Mouse (Mus musculus) embryonic facial prominence, embryonic 15.5 days (tissue): Measurements from ENCODE around the gene Sox6. TPM values are rescaled to one million over a fixed set of nuclear protein-coding genes. Genes with fewer than 3 reads are reported as not detected.

Experiments used
- ATAC-seq: fragments of 200-750 bp; cut with Nextera tagmentation; 2 replicates; pipeline ENCODE4 v1.8.0; 2017; ENCODE audit warnings: low read depth, moderate TSS enrichment; ENCODE audit not compliant: insufficient number of reproducible peaks, low FRiP score, low TSS enrichment
- H3K27ac ChIP-seq: fragments of 300-500 bp; sonication (generic); replicated peaks from 2 replicates; pipeline ENCODE4 v1.5.1; 2015; ENCODE audit warnings: mild to moderate bottlenecking, inconsistent platforms
- H3K27me3 ChIP-seq: fragments of 300-500 bp; sonication (generic); 2 replicates; pipeline ENCODE4 v1.6.1; 2015; ENCODE audit warnings: inconsistent platforms
- H3K36me3 ChIP-seq: fragments of 300-500 bp; sonication (generic); 2 replicates; pipeline ENCODE4 v1.6.1; 2015; ENCODE audit warnings: mild to moderate bottlenecking, inconsistent platforms
- H3K4me1 ChIP-seq: fragments of 300-500 bp; sonication (generic); 2 replicates; pipeline ENCODE4 v1.6.1; 2015; ENCODE audit warnings: inconsistent platforms
- H3K4me2 ChIP-seq: fragments of 300-500 bp; sonication (generic); replicated peaks from 2 replicates; pipeline ENCODE4 v1.6.1; 2015; ENCODE audit warnings: mild to moderate bottlenecking, inconsistent platforms
- H3K4me3 ChIP-seq: fragments of 300-500 bp; sonication (generic); replicated peaks from 2 replicates; pipeline ENCODE4 v1.5.1; 2015; ENCODE audit warnings: mild to moderate bottlenecking, inconsistent platforms
- H3K9ac ChIP-seq: fragments of 300-500 bp; sonication (generic); 2 replicates; pipeline ENCODE4 v1.6.1; 2015; ENCODE audit warnings: inconsistent platforms
- H3K9me3 ChIP-seq: fragments of 300-500 bp; sonication (generic); replicated peaks from 2 replicates; pipeline ENCODE4 v1.6.1; 2016; ENCODE audit warnings: inconsistent platforms
- WGBS: fragments of 180-500 bp; shearing (Covaris S2); methylation state at CpG from one replicate; pipeline ENCODE4 v1.1.7; 2015; 5-methylcytosine and 5-hydroxymethylcytosine counted together
- polyA plus RNA-seq: library from polyadenylated mRNA; unstranded; fragments of >200 nt; fragmentation: Nextera tagmentation; extraction: Ambion mirVana; gene quantifications from 2 replicates; pipeline ENCODE4 v1.2.1, GENCODE M21; 2015

Sox6 gene
- polyA plus RNA-seq, 1 experiment from 2014 or later = 60.2 TPM

GRCm38 (mm10) chr7:115979813-115980512 is 58.6 kb downstream of the Sox6 start:
- Histone ChIP-seq H3K27ac (no peak overlapping the region), H3K4me2 (no peak overlapping the region), H3K4me3 (no peak overlapping the region), H3K9me3 (no peaks in the 10 kb centered on the region), H3K27me3 (no peaks in the 10 kb centered on the region), H3K9ac (no peak overlapping the region), H3K4me1 (no peaks in the 10 kb centered on the region), H3K36me3 (no peaks in the 10 kb centered on the region)
- ATAC-seq = no peak
- 75% methylated on average over 5 of the region's 5 CpGs for WGBS

GRCm38 (mm10) chr7:115974518-115974917 is 64.1 kb downstream of the Sox6 start:
- Histone ChIP-seq H3K4me3 (no peak overlapping the region), H3K27me3 (no peaks in the 10 kb centered on the region), H3K27ac (no peak overlapping the region), H3K36me3 (no peaks in the 10 kb centered on the region), H3K4me1 (no peaks in the 10 kb centered on the region), H3K9me3 (no peaks in the 10 kb centered on the region), H3K4me2 (no peak overlapping the region), H3K9ac (no peak overlapping the region)
- WGBS = 67% methylated on average over 2 of the region's 2 CpGs
- no peak for ATAC-seq

- Histone ChIP-seq H3K27ac (no peak overlapping the region), H3K4me1 (no peaks in the 10 kb centered on the region), H3K4me3 (no peak overlapping the region), H3K9ac (no peak overlapping the region), H3K36me3 (no peaks in the 10 kb centered on the region), H3K27me3 (no peaks in the 10 kb centered on the region), H3K9me3 (no peaks in the 10 kb centered on the region), H3K4me2 (no peak overlapping the region)
- no peak for ATAC-seq
- WGBS = 57% methylated on average over 4 of the region's 4 CpGs
Measured at GRCm38 (mm10) chr7:115967186-115967585, 71.4 kb downstream of the Sox6 start.

- no peaks in the 10 kb centered on the region for H3K36me3 ChIP-seq
- no peak overlapping the region for H3K4me2 ChIP-seq
- no peak overlapping the region for H3K27ac ChIP-seq
- ATAC-seq = no peak
- H3K4me3 ChIP-seq = no peak overlapping the region
- no peaks in the 10 kb centered on the region for H3K27me3 ChIP-seq
- H3K9me3 ChIP-seq = no peaks in the 10 kb centered on the region
- H3K4me1 ChIP-seq = no peaks in the 10 kb centered on the region
- H3K9ac ChIP-seq = no peak overlapping the region
- 57% methylated on average over 4 of the region's 4 CpGs for WGBS
Measured at GRCm38 (mm10) chr7:115966181-115966580, 72.4 kb downstream of the Sox6 start.

- ATAC-seq = no peak
- H3K4me2 ChIP-seq = no peak overlapping the region
- no peaks in the 10 kb centered on the region for H3K36me3 ChIP-seq
- WGBS = 73% methylated on average over 3 of the region's 3 CpGs
- no peaks in the 10 kb centered on the region for H3K27me3 ChIP-seq
- no peaks in the 10 kb centered on the region for H3K4me1 ChIP-seq
- H3K27ac ChIP-seq = no peak overlapping the region
- no peak overlapping the region for H3K4me3 ChIP-seq
- H3K9me3 ChIP-seq = no peaks in the 10 kb centered on the region
- H3K9ac ChIP-seq = no peak overlapping the region
Measured at GRCm38 (mm10) chr7:115953046-115953445, 85.5 kb downstream of the Sox6 start.

GRCm38 (mm10) chr7:115952235-115952634 is 86.4 kb downstream of the Sox6 start:
- Histone ChIP-seq H3K27ac (no peak overlapping the region), H3K36me3 (no peaks in the 10 kb centered on the region), H3K9ac (no peak overlapping the region), H3K4me2 (no peak overlapping the region), H3K9me3 (no peaks in the 10 kb centered on the region), H3K27me3 (no peaks in the 10 kb centered on the region), H3K4me1 (no peaks in the 10 kb centered on the region), H3K4me3 (no peak overlapping the region)
- 48% methylated on average over 3 of the region's 3 CpGs for WGBS
- ATAC-seq = no peak

- H3K4me3 ChIP-seq = no peak overlapping the region
- no peak overlapping the region for H3K27ac ChIP-seq
- H3K27me3 ChIP-seq = no peaks in the 10 kb centered on the region
- H3K36me3 ChIP-seq = no peaks in the 10 kb centered on the region
- no peaks in the 10 kb centered on the region for H3K4me1 ChIP-seq
- no peak overlapping the region for H3K4me2 ChIP-seq
- WGBS = 78% methylated on average over 4 of the region's 4 CpGs
- H3K9ac ChIP-seq = no peak overlapping the region
- ATAC-seq = no peak
- H3K9me3 ChIP-seq = no peaks in the 10 kb centered on the region
Measured at GRCm38 (mm10) chr7:115951689-115952088, 86.9 kb downstream of the Sox6 start.

- Histone ChIP-seq H3K27me3 (no peaks in the 10 kb centered on the region), H3K9ac (no peak overlapping the region), H3K4me3 (no peak overlapping the region), H3K4me1 (no peaks in the 10 kb centered on the region), H3K27ac (no peak overlapping the region), H3K9me3 (no peaks in the 10 kb centered on the region), H3K36me3 (no peaks in the 10 kb centered on the region), H3K4me2 (no peak overlapping the region)
- WGBS = 48% methylated on average over 2 of the region's 2 CpGs
- ATAC-seq = no peak
Measured at GRCm38 (mm10) chr7:115947916-115948315, 90.7 kb downstream of the Sox6 start.

GRCm38 (mm10) chr7:115946559-115946958 is 92.0 kb downstream of the Sox6 start:
- Histone ChIP-seq H3K27ac (no peak overlapping the region), H3K4me1 (no peaks in the 10 kb centered on the region), H3K36me3 (no peaks in the 10 kb centered on the region), H3K4me3 (no peak overlapping the region), H3K27me3 (no peaks in the 10 kb centered on the region), H3K4me2 (no peak overlapping the region), H3K9me3 (no peaks in the 10 kb centered on the region), H3K9ac (no peak overlapping the region)
- WGBS = 90% methylated on average over 12 of the region's 12 CpGs
- no peak for ATAC-seq

- no peaks in the 10 kb centered on the region for H3K4me1 ChIP-seq
- H3K4me3 ChIP-seq = no peak overlapping the region
- H3K9ac ChIP-seq = no peak overlapping the region
- no peaks in the 10 kb centered on the region for H3K36me3 ChIP-seq
- no peak overlapping the region for H3K27ac ChIP-seq
- H3K9me3 ChIP-seq = no peaks in the 10 kb centered on the region
- H3K4me2 ChIP-seq = no peak overlapping the region
- no peaks in the 10 kb centered on the region for H3K27me3 ChIP-seq
- ATAC-seq = no peak
- WGBS = 80% methylated on average over 4 of the region's 4 CpGs
Measured at GRCm38 (mm10) chr7:115945516-115945915, 93.1 kb downstream of the Sox6 start.

GRCm38 (mm10) chr7:115944250-115944649 is 94.3 kb downstream of the Sox6 start:
- Histone ChIP-seq H3K27ac (no peak overlapping the region), H3K4me2 (no peak overlapping the region), H3K9me3 (no peaks in the 10 kb centered on the region), H3K4me1 (no peaks in the 10 kb centered on the region), H3K27me3 (no peaks in the 10 kb centered on the region), H3K9ac (no peak overlapping the region), H3K36me3 (no peaks in the 10 kb centered on the region), H3K4me3 (no peak overlapping the region)
- 48% methylated on average over 5 of the region's 5 CpGs for WGBS
- ATAC-seq = no peak

- H3K4me1 ChIP-seq = no peaks in the 10 kb centered on the region
- H3K4me2 ChIP-seq = no peak overlapping the region
- ATAC-seq = no peak
- no peaks in the 10 kb centered on the region for H3K9me3 ChIP-seq
- H3K36me3 ChIP-seq = no peaks in the 10 kb centered on the region
- no peak overlapping the region for H3K4me3 ChIP-seq
- 64% methylated on average over 6 of the region's 6 CpGs for WGBS
- H3K27ac ChIP-seq = no peak overlapping the region
- H3K9ac ChIP-seq = no peak overlapping the region
- no peaks in the 10 kb centered on the region for H3K27me3 ChIP-seq
Measured at GRCm38 (mm10) chr7:115941766-115942165, 96.8 kb downstream of the Sox6 start.
